ENCODE assay signal across 8 mouse cellular contexts in genomic region chr9:49341044-49341365, GRCm38 (mm10). TPM values are rescaled to one million over a fixed set of nuclear protein-coding genes. Genes with fewer than 3 reads are reported as not detected.
DNase-seq lines count a peak whose midpoint lies in the region; ATAC-seq lines count a peak whose summit lies in the region.

No protein-coding gene starts in this region.

- no peak for ATAC-seq in embryonic facial prominence, embryonic 11.5 days (replicated peaks; ENCODE audit: insufficient number of reproducible peaks, low FRiP score, low TSS enrichment, low read depth)
- no peak for ATAC-seq in hindbrain, embryonic 15.5 days (ENCODE audit: low FRiP score, low read depth)
- ATAC-seq in liver, embryonic 12.5 days: no peak
- no peak for ATAC-seq in frontal cortex, adult (ENCODE audit: low TSS enrichment)

- H3K4me1 ChIP-seq in embryonic facial prominence, embryonic 11.5 days (ENCODE audit: control insufficient read depth, insufficient read depth, low read length): peaks cover 4% of the 10 kb centered on the region; the same call in 1 of the 2 replicates
- H3K4me1 ChIP-seq in hindbrain, embryonic 15.5 days (replicated peaks): peaks cover 23% of the 10 kb centered on the region
- peaks cover 9% of the 10 kb centered on the region; the same call in 1 of the 2 replicates for H3K4me1 ChIP-seq in liver, embryonic 12.5 days

- no peaks in the 10 kb centered on the region for H3K9me3 ChIP-seq in embryonic facial prominence, embryonic 11.5 days (replicated peaks; ENCODE audit: control insufficient read depth, low read length)
- H3K9me3 ChIP-seq in hindbrain, embryonic 15.5 days: no peaks in the 10 kb centered on the region
- H3K9me3 ChIP-seq in liver, embryonic 12.5 days (replicated peaks): no peaks in the 10 kb centered on the region

- H3K4me3 ChIP-seq in embryonic facial prominence, embryonic 11.5 days (ENCODE audit: low read depth, low read length): no peak overlapping the region
- peak overlapping the region; percentile 52 for H3K4me3 ChIP-seq in hindbrain, embryonic 15.5 days
- H3K4me3 ChIP-seq in liver, embryonic 12.5 days: no peak overlapping the region

- H3K9ac ChIP-seq in embryonic facial prominence, embryonic 11.5 days (replicated peaks; ENCODE audit: low read length): no peak overlapping the region
- no peak overlapping the region for H3K9ac ChIP-seq in hindbrain, embryonic 15.5 days
- no peak overlapping the region for H3K9ac ChIP-seq in liver, embryonic 12.5 days

- peak overlapping the region; percentile 77 for H3K4me2 ChIP-seq in embryonic facial prominence, embryonic 11.5 days (ENCODE audit: low read depth, low read length)
- peak overlapping the region; percentile 87 for H3K4me2 ChIP-seq in hindbrain, embryonic 15.5 days
- peak overlapping the region; percentile 54 for H3K4me2 ChIP-seq in liver, embryonic 12.5 days

- H3K36me3 ChIP-seq in embryonic facial prominence, embryonic 11.5 days (replicated peaks; ENCODE audit: control insufficient read depth, insufficient read depth, low read depth, low read length): no peaks in the 10 kb centered on the region
- no peaks in the 10 kb centered on the region for H3K36me3 ChIP-seq in hindbrain, embryonic 15.5 days
- no peaks in the 10 kb centered on the region for H3K36me3 ChIP-seq in liver, embryonic 12.5 days

- H3K27ac ChIP-seq in embryonic facial prominence, embryonic 11.5 days (replicated peaks; ENCODE audit: low read depth, low read length): no peak overlapping the region
- no peak overlapping the region for H3K27ac ChIP-seq in hindbrain, embryonic 15.5 days (replicated peaks)
- no peak overlapping the region for H3K27ac ChIP-seq in liver, embryonic 12.5 days

- under 1% methylated on average over 10 of the region's 10 CpGs for WGBS in embryonic facial prominence, embryonic 11.5 days
- 2% methylated on average over 10 of the region's 10 CpGs for WGBS in hindbrain, embryonic 15.5 days
- WGBS in liver, embryonic 12.5 days (ENCODE audit: insufficient replicate concordance): 5% methylated on average over 10 of the region's 10 CpGs

- peak; percentile 24 for DNase-seq in urinary bladder, postnatal 25 days (ENCODE audit: low spot score)
- no peak for DNase-seq in urinary bladder, postnatal 10 days (ENCODE audit: low spot score)
- peak; percentile 90 for DNase-seq in embryonic facial prominence, embryonic 11.5 days (ENCODE audit: low spot score)
- DNase-seq in ovary, postnatal 14 days (ENCODE audit: low spot score): peak; percentile 53
- DNase-seq in frontal cortex, postnatal 14 days (ENCODE audit: low spot score in 2 of 2): no peak

- H3K27me3 ChIP-seq in embryonic facial prominence, embryonic 11.5 days (ENCODE audit: control insufficient read depth, insufficient read depth, low read length): peaks cover 25% of the 10 kb centered on the region
- peaks cover 37% of the 10 kb centered on the region for H3K27me3 ChIP-seq in hindbrain, embryonic 15.5 days
- peaks cover 43% of the 10 kb centered on the region for H3K27me3 ChIP-seq in liver, embryonic 12.5 days (replicated peaks)

RNA-seq across cellular contexts. Expression of gene Drd2, which starts 0.6 kb away (rescaled TPM):
- polyA plus RNA-seq in embryonic facial prominence, embryonic 11.5 days (2014; fragmentation: Nextera tagmentation; extraction: Ambion mirVana): not detected in 2 replicates
- 5.8 and 6.8 TPM in 2 replicates for polyA plus RNA-seq in hindbrain, embryonic 15.5 days (2015; fragmentation: Nextera tagmentation; extraction: Ambion mirVana)
- not detected in 2 replicates for polyA plus RNA-seq in liver, embryonic 12.5 days (2016; fragmentation: Nextera tagmentation; extraction: Ambion mirVana)

Comparison
In these comparisons a context has a peak if more than half of its experiments do, and no peak if none do; other contexts are left out.
1. DNase-seq: peak in urinary bladder, postnatal 25 days (single experiment), embryonic facial prominence, embryonic 11.5 days (single experiment) and ovary, postnatal 14 days (single experiment); none in urinary bladder, postnatal 10 days (single experiment) and frontal cortex, postnatal 14 days (0 of 2).
2. Peak in every context shown above with its lines, with median percentiles within 50 percentile points of each other: H3K4me2 ChIP-seq.